Mouse (Mus musculus): Measurements from ENCODE around the gene Atxn7l1. TPM values are rescaled to one million over a fixed set of nuclear protein-coding genes. Genes with fewer than 3 reads are reported as not detected.

Gene Atxn7l1
- polyA plus RNA-seq, 1 experiment from 2014 or later, result 18.6 TPM

DNA sequence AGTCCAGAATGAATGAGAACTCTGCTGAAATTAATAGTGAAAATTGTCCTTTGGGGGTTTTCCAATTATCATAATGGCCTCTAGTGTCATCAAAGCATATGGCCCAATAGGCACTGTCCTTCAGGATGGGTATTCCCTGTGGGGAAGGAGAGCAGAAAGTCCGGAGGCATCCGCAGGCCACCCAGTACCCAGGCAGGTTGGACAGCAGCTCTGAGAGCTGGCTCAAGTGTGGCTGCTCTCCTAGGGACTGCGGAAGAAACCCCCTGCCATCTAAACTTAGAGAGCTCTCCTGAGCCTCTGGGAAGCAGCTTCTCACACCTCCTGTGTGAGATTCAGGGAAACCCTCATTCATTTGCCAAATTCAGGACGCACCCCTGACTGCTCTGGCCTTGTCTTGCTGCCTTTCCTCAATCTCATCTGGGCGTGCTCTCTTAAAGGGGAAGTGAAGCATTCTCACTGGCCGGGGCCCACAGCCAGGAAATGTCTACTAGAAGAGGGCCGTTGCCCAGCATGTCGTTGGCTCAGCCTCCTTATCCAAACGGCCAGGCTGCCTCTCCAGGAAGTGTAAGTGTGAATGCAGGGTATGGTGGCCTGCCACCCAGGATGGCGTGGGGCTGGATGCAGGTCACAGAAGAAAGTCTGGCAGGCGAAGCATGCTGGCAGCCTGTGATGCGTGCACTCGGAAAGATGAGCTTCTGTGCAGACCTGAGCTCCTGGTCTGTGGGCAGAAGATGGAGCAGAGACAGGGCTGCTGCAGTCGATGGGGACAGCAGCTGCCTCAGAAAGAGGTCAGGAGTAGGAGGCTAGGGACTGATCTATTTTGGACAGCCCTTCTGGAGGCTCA is 166.6 kb downstream of the Atxn7l1 start:
- ATAC-seq, result peak; percentile 27

DNA sequence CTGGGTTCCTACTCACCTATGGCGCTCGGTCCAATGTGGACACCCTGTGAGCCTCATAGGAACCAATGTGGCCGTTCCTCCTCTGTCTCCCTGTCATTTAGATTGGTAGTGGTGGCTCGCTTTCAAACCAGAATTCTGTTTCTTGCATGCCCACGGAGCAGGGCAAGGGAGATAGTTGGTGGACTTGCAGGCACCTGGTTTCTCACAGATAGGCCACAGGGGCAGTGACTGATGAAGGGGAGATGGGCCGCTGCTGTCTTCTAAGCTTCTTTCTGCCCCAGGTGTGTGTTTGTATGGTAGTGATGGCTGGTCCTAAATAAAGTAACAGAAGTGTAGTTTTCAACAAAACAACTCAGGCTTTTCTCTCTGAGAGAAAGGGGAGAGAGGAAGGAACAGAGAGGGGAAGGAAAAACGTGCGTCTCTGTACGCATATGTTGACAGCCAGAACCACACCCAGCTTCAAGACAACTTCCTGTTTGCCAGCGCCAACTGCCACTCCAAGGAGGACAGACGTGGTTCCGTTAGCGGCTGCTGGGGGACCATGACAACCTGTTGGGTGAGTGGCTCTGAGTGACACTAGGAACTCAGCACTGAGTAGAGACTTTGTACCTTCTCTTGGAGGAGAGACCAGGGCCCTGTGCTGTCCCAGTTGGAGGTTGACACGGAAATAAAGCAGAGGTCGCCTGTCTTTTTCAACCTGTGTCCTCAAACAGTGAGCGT is 167.6 kb downstream of the Atxn7l1 start:
- no peak for ATAC-seq
- H3K9ac ChIP-seq (replicated peaks), result no peak overlapping the region
- WGBS, result 86% methylated on average over 16 of the region's 16 CpGs

More for the DNA sequence above, 166.6 kb downstream of the Atxn7l1 start:
- H3K27ac ChIP-seq, result 0 out of 2 replicates have a peak overlapping the region, but pooled peaks have one; percentile 36
- no peaks in the 10 kb centered on the region for H3K27me3 ChIP-seq
- 0 out of 2 replicates have a peak overlapping the region, but pooled peaks have one; percentile 28 for H3K9ac ChIP-seq (replicated peaks)
- no peaks in the 10 kb centered on the region for H3K36me3 ChIP-seq
- no peaks in the 10 kb centered on the region for H3K9me3 ChIP-seq
- peak overlapping the region; percentile 13; the same call in 1 of the 2 replicates for H3K4me2 ChIP-seq (replicated peaks)
- WGBS, result 37% methylated on average over 14 of the region's 14 CpGs
- no peak overlapping the region for H3K4me3 ChIP-seq (replicated peaks)
- peaks cover 14% of the 10 kb centered on the region for H3K4me1 ChIP-seq (replicated peaks)

DNA sequence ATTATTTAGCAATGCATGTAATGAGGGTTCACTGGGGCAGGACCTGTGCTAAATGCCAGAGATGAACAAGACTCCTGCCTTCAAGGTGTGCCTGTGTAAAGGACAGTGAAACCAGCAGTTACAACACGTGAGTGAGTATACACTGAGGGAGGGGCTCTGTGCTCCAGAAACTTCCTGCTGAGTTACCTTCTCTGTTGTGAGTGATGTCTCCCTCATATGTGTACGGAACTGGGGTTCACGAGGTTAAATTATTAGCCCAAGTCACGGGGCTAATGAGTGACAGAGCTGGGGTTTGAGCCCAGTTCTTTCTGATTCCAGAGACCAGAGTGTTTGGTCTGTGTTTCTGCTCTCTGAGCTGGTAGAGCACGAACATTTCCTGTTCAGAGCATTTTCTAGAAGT is 168.3 kb downstream of the Atxn7l1 start:
- peaks cover 14% of the 10 kb centered on the region for H3K4me1 ChIP-seq (replicated peaks)
- no peak overlapping the region for H3K9ac ChIP-seq (replicated peaks)
- H3K4me2 ChIP-seq (replicated peaks), result no peak overlapping the region
- WGBS, result 75% methylated on average over 5 of the region's 5 CpGs
- no peaks in the 10 kb centered on the region for H3K36me3 ChIP-seq
- no peak for ATAC-seq
- no peaks in the 10 kb centered on the region for H3K27me3 ChIP-seq
- H3K9me3 ChIP-seq, result no peaks in the 10 kb centered on the region
- no peak overlapping the region for H3K4me3 ChIP-seq (replicated peaks)
- no peak overlapping the region for H3K27ac ChIP-seq

More for the DNA sequence above, 167.6 kb downstream of the Atxn7l1 start:
- H3K4me2 ChIP-seq (replicated peaks), result no peak overlapping the region
- no peaks in the 10 kb centered on the region for H3K9me3 ChIP-seq
- H3K4me3 ChIP-seq (replicated peaks), result no peak overlapping the region
- H3K27ac ChIP-seq, result no peak overlapping the region
- H3K27me3 ChIP-seq, result no peaks in the 10 kb centered on the region
- peaks cover 14% of the 10 kb centered on the region for H3K4me1 ChIP-seq (replicated peaks)
- H3K36me3 ChIP-seq, result no peaks in the 10 kb centered on the region

DNA sequence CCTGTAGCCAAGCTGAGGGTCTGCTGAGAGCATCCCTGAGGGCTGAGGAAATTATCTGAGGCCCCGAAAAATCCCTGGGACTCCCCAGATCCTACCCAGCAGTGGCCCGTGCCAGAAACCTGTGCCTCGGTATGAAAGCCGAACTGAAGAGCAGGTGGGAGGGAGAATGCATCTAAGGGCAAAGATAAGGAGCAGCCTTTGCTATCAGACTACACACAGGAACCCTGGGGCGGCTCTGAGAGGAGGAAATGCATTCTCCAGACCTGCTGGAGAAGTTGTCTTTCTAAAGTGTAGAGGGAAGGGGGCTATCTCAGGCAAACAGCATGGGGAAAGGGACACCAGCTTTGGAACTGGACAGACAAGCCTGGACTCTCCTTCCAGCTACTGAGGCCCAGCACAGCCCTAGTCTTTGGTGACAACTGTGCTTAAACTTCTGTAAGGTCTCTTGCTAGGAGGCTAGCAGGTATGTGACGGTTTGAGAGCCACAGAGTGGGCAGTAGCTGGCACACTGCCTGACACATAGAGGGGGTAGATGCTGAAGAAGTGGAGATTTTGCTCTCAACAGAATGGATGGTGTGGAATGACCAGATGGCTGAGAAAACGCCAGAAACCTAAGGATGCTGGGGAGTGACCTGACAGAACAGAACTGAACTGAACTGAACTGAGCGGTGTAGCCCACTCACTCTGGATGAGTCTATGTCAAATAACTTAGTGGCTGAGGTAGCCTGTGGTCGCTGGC is 170.5 kb downstream of the Atxn7l1 start:
- Histone ChIP-seq H3K27ac (no peak overlapping the region), H3K9ac (replicated peaks) (no peak overlapping the region), H3K27me3 (no peaks in the 10 kb centered on the region), H3K4me3 (replicated peaks) (no peak overlapping the region), H3K36me3 (no peaks in the 10 kb centered on the region), H3K4me1 (replicated peaks) (peaks cover 14% of the 10 kb centered on the region), H3K4me2 (replicated peaks) (no peak overlapping the region), H3K9me3 (no peaks in the 10 kb centered on the region)
- no peak for ATAC-seq
- WGBS, result 85% methylated on average over 9 of the region's 9 CpGs

DNA sequence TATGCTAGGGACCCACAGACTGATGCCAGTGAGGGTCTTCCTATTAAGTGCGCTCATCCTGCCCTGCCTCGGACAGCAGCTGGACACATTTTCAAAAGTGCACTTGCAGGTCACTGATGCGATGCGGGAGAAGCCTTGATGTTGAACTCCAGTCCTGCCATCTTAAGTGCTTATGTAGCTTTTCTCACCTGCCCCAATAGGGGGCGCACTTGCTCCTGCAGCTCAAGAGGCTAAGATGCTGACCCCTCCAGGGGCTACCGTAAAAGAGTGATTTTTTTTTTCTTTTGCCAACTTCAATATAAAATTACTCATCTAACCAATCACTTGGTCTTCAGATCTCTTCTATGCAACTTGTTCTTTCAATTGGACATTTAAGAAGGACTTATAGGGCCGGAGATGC is 175.1 kb downstream of the Atxn7l1 start:
- Histone ChIP-seq H3K36me3 (no peaks in the 10 kb centered on the region), H3K9me3 (no peaks in the 10 kb centered on the region), H3K4me1 (replicated peaks) (no peaks in the 10 kb centered on the region), H3K4me3 (replicated peaks) (no peak overlapping the region), H3K27me3 (no peaks in the 10 kb centered on the region), H3K4me2 (replicated peaks) (no peak overlapping the region), H3K27ac (no peak overlapping the region), H3K9ac (replicated peaks) (no peak overlapping the region)
- ATAC-seq, result no peak
- 72% methylated on average over 7 of the region's 7 CpGs for WGBS

DNA sequence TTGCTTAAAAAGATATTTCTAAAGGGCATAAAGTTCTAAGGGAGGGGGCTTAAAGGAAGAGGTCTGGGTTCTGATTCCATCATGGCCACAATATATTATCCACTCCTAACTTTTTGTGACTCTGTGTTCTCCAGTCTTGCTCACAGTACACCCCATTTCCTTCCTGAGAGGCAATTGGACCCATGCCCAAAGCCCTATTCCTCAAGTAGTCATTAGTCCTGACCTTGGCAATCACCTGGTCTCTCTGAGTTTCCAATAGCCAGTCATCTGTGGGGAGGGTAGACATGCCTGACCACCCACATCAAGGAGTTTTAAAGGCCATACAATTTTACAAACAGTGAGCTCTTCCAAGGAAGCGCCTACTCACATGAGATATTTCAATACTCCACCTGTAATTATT is 176.3 kb downstream of the Atxn7l1 start:
- no peak overlapping the region for H3K4me2 ChIP-seq (replicated peaks)
- H3K27me3 ChIP-seq, result no peaks in the 10 kb centered on the region
- WGBS, result 92% methylated on average over 1 of the region's 1 CpGs
- no peak overlapping the region for H3K4me3 ChIP-seq (replicated peaks)
- H3K27ac ChIP-seq, result no peak overlapping the region
- H3K9ac ChIP-seq (replicated peaks), result no peak overlapping the region
- no peak for ATAC-seq
- no peaks in the 10 kb centered on the region for H3K36me3 ChIP-seq
- no peaks in the 10 kb centered on the region for H3K4me1 ChIP-seq (replicated peaks)
- no peaks in the 10 kb centered on the region for H3K9me3 ChIP-seq

DNA sequence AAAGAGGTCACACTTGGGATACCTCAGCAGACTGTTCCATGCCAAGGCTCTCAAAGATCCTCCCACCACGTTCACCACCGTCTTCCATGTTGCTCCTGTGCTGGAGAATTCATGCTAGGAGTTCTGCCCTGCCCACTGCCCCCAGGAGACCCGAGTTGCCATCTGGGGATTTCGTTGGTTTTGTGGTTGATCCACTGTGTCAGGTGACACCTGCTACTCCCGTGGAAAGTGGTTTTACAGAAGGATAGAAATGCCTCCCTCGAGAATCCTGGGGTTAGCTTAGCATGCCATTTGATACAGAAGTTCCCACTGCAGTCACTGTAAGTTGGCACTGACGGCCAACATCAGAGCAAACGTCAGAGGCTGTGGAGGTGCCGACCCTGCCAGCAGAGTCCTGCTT is 177.9 kb downstream of the Atxn7l1 start:
- Histone ChIP-seq H3K4me3 (replicated peaks) (no peak overlapping the region), H3K4me2 (replicated peaks) (no peak overlapping the region), H3K36me3 (no peaks in the 10 kb centered on the region), H3K9ac (replicated peaks) (no peak overlapping the region), H3K27ac (no peak overlapping the region), H3K27me3 (no peaks in the 10 kb centered on the region), H3K9me3 (no peaks in the 10 kb centered on the region), H3K4me1 (replicated peaks) (no peaks in the 10 kb centered on the region)
- ATAC-seq, result no peak
- WGBS, result 74% methylated on average over 9 of the region's 9 CpGs

DNA sequence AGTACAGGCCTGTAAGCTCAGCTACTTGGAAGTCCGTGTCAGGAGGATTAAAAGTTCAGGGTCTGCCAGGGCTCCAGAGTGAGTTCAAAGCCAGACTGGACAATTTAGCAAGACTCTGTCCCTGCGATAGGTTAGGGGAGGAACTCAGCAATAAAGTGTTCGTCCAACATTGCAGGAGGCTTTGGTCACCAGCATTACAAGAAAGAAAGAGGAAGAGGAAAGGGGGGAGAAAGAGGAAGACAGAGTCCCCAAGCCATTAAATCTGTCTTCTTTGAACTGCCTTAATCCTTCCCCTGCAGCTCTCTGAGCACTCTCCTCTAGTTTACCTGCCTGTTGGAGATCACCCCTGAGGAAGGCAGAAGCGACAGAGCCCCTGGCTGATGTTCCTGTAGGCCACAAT is 184.6 kb downstream of the Atxn7l1 start:
- H3K9me3 ChIP-seq, result no peaks in the 10 kb centered on the region
- peaks cover 25% of the 10 kb centered on the region for H3K4me1 ChIP-seq (replicated peaks)
- no peak for ATAC-seq
- no peak overlapping the region for H3K4me3 ChIP-seq (replicated peaks)
- no peak overlapping the region for H3K9ac ChIP-seq (replicated peaks)
- H3K27ac ChIP-seq, result peak overlapping the region; percentile 63; the same call in 1 of the 2 replicates
- H3K4me2 ChIP-seq (replicated peaks), result no peak overlapping the region
- WGBS, result 54% methylated on average over 4 of the region's 4 CpGs
- H3K36me3 ChIP-seq, result no peaks in the 10 kb centered on the region
- peaks cover 4% of the 10 kb centered on the region; the same call in 1 of the 2 replicates for H3K27me3 ChIP-seq

DNA sequence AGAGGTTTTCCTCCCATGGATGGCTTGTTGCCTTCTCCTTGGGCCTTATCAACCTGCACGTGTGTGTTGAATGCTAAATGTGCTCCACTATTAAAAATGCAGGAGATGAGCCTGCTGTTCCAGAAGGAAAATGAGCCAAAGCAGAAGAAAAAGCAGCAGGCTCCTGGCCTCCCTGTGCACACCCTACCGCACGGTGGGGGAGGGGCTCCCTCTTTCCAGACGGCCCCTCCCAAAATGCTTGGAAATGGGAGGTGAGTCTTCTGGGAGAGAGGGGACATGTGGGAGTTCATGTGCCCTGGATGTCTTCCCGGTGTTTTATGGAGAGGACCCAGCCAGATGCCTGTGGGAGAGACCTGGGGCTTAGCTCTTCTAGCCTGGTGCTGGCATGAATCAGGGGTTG is 185.3 kb downstream of the Atxn7l1 start:
- ATAC-seq, result 0 out of 2 replicates have a peak, but pooled peaks have one; percentile 13

DNA sequence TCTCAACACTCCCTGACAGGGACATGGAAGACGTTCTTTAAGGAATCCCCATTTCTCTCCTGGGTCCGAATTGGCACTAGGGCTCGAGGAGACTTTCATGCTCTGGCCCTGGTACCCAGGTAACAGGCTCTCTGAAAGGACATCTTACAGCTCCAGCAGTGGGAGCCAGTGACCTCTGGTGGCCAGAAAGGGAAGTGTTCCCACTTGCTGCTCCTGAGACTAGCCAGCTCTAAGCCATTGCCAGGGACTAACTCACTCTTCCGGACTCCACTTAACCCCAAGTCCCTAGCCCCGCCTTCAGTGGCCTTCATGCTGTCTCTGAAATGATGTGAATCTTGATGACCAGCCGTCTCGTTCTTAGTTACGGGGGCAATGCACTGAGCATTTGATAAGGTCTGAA is 186.4 kb downstream of the Atxn7l1 start:
- Histone ChIP-seq H3K27ac (no peak overlapping the region), H3K9me3 (no peaks in the 10 kb centered on the region), H3K4me2 (replicated peaks) (no peak overlapping the region), H3K36me3 (no peaks in the 10 kb centered on the region), H3K27me3 (peaks cover 4% of the 10 kb centered on the region; the same call in 1 of the 2 replicates), H3K9ac (replicated peaks) (no peak overlapping the region), H3K4me1 (replicated peaks) (peaks cover 28% of the 10 kb centered on the region), H3K4me3 (replicated peaks) (no peak overlapping the region)
- ATAC-seq, result peak; percentile 83
- 33% methylated on average over 8 of the region's 8 CpGs for WGBS

More for the DNA sequence above, 185.3 kb downstream of the Atxn7l1 start:
- no peaks in the 10 kb centered on the region for H3K9me3 ChIP-seq
- H3K4me2 ChIP-seq (replicated peaks), result no peak overlapping the region
- H3K27ac ChIP-seq, result peak overlapping the region; percentile 63
- 55% methylated on average over 5 of the region's 5 CpGs for WGBS
- H3K9ac ChIP-seq (replicated peaks), result peak overlapping the region; percentile 25
- no peaks in the 10 kb centered on the region for H3K36me3 ChIP-seq
- peaks cover 4% of the 10 kb centered on the region; the same call in 1 of the 2 replicates for H3K27me3 ChIP-seq
- peaks cover 28% of the 10 kb centered on the region for H3K4me1 ChIP-seq (replicated peaks)
- H3K4me3 ChIP-seq (replicated peaks), result no peak overlapping the region

DNA sequence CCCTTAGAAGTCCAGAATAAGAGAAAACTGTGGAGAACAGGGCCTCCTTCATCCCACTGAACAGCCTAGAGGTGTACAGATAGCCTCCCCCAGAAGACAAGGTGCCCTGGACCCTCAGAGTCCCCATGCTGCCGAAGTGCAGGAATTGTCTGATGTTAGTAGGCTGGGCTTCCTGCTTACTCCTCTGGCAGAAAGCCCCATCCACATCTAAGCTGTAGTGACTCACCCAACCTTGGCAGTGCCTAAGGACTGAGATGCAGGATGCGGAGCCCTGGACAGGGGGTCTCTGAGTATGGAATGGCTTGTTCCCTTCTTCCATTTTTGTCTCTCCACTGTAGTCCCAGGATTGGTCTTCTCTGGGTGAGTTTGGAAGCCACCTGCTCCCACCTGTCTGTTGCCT is 187.0 kb downstream of the Atxn7l1 start:
- no peak overlapping the region for H3K9ac ChIP-seq (replicated peaks)
- WGBS, result 97% methylated on average over 2 of the region's 2 CpGs
- no peak for ATAC-seq

More for the DNA sequence above, 187.0 kb downstream of the Atxn7l1 start:
- Histone ChIP-seq H3K36me3 (no peaks in the 10 kb centered on the region), H3K27me3 (peaks cover 4% of the 10 kb centered on the region; the same call in 1 of the 2 replicates), H3K4me1 (replicated peaks) (peaks cover 28% of the 10 kb centered on the region), H3K27ac (no peak overlapping the region), H3K4me2 (replicated peaks) (no peak overlapping the region), H3K4me3 (replicated peaks) (no peak overlapping the region), H3K9me3 (no peaks in the 10 kb centered on the region)
